Mouse (Mus musculus): ENCODE results near the gene Bri3bp. TPM values are rescaled to one million over a fixed set of nuclear protein-coding genes. Genes with fewer than 3 reads are reported as not detected.
A peak's percentile ranks its signal among the peaks of the same experiment; 100 is the strongest.
"Not testable (repeated sequence)": the region's sequence is repeated elsewhere in the genome, so short reads cannot be mapped to it uniquely, and the experiment has no call there.

The Bri3bp gene
- total RNA-seq, 2 experiments from 2014 or later, result 81.1 to 88.2 TPM

- no peak for DNase-seq
- intact Hi-C loops (cut with DNase I), result no loop called here
These were observed 39.3 kb downstream of the Bri3bp start for GRCm38 (mm10) chr5:125480434-125481231.

- no peak for DNase-seq
- intact Hi-C loops (cut with DNase I), result no loop called here
These were observed 41.1 kb downstream of the Bri3bp start for GRCm38 (mm10) chr5:125482474-125482873.

- intact Hi-C loops (cut with DNase I), result no loop called here
- DNase-seq, result no peak
These were observed 42.6 kb downstream of the Bri3bp start for GRCm38 (mm10) chr5:125483712-125484611.

DNA sequence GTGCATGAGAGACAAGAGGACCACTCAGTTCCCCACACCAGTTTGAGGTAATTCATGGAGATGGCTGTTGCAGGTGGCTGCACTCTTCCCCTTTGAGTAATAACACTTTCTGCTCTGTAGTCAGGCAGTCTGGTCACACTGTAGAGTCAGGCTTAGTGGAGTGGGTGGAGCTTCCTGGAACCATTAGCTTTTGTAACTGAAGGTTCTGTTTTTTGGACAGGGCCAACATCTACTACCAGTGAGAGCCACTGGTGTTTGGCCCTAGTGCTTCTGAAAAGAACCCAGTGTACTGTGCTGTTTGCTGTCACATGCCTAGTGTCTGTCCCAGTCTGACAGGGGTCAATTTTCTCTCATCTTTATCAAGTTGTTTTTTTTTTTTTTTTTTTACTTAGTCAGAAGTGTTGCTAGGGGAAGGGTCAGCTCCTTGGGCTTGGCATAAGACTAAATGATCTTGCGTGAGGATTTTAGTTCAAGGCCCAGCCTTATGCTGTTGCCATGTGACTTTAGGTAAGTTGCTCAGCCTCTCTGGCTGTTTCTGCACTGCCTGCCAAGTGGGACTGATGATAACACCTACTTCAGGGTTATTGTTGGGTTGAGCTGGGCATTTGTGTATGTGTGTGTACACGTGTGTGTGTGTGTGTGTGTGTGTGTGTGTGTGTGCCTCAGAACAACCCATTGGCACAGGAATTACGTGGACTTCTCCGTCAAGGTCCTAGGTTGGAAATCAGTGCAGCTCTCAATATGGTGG lies 43.8 kb downstream of the Bri3bp start:
- DNase-seq, result no peak
- intact Hi-C loops (cut with DNase I), result no loop called here

DNA sequence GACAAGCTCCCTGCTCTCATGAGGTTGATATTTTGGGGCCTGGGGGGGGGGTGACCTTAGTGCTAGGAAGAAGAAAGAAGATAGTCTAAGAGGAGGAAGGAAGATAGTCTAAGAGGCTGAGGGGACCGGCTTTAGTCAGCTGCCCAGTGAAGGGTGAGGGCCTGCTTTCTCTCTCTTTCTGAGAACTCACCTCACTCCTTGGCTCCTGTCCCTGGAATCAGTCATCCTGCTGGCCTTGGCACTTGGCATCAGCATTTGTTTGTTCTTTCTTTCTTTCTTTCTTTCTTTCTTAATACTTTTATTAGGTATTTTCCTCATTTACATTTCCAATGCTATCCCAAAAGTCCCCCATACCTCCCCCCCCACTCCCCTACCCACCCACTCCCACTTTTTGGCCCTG lies 44.7 kb downstream of the Bri3bp start:
- DNase-seq, result no peak
- intact Hi-C loops (cut with DNase I), result no loop called here

GRCm38 (mm10) chr5:125487375-125488115 lies 46.2 kb downstream of the Bri3bp start:
- intact Hi-C loops (cut with DNase I), result no loop called here
- DNase-seq, result peak; percentile 97

DNA sequence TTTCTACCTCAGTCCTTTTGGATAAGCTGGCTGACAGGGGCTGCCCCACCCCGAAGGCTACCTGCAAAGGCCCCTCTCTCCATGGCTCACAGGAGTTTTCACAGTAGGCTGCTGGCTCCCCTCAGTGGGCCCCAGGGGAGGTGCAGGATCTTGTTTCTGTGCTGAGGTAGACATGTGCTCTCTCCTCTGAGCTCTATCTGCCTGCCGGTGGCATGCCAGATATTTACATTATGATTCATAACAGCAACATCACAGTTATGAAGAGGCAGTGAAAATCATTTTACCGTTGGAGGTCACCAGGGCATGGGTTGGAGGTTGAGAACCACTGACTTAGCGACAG lies 46.7 kb downstream of the Bri3bp start:
- intact Hi-C loops (cut with DNase I), result no loop called here
- peak; percentile 57 for DNase-seq

DNA sequence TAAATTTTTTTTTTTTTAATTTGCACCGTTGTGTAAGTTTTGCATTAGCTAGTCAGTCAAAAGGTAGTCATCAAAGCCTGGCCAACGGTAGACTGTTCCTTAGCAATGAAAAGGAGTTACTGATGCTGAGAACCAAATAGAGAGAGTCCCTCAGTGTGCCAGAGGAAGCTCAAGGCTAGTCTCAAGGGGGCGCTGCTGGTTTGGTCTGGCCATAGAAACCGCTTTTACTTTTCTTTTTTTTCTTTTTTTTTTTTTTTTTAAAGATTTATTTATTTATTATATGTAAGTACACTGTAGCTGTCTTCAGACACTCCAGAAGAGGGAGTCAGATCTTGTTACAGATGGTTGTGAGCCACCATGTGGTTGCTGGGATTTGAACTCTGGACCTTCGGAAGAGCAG lies 47.6 kb downstream of the Bri3bp start:
- DNase-seq; intact Hi-C loops (cut with DNase I): not testable (repeated sequence)

- intact Hi-C loops (cut with DNase I), result no loop called here
- DNase-seq, result peak; percentile 84
These were observed 49.7 kb downstream of the Bri3bp start for GRCm38 (mm10) chr5:125491107-125491506.

GRCm38 (mm10) chr5:125492379-125493092 lies 51.2 kb downstream of the Bri3bp start:
- intact Hi-C loops (cut with DNase I), result no loop called here
- peak; percentile 73 for DNase-seq

DNA sequence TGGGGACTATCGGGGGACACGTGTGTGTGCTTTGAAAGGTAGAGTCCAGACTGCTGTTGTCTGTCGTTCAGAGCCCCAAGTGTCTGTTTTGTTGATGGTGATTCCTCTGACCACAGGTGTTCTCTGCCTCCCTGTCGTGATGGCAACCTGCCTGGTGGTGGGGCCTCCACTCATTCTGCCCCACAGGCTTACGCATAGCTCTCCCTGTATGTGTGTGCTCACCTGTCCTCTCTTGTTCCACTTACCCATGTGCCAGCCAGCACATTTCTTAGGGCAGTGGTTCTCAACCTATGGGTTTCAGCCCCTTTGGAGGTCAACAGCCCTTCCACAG lies 51.7 kb downstream of the Bri3bp start:
- DNase-seq, result no peak
- intact Hi-C loops (cut with DNase I), result no loop called here

DNA sequence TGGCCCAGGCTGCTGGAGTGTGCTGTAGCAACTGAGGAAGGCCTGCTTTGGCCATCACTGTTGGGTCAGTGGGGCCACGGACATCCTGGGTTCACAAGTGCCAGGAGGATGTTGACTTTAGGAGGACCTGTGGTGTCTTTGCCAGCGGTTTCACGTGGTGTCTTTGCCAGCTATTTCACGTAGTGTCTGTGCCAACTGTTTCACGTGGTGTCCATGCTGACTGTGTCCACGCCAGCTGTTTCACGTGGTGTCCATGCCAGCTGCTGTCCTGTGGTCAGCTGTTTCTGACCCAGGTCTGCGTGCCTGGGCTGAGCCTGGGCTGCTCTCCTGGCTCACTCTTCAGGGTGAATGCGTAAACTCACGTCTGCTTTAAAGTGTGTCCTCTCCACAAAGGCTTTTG lies 54.3 kb downstream of the Bri3bp start:
- intact Hi-C loops (cut with DNase I), result no loop called here
- DNase-seq, result no peak

DNA sequence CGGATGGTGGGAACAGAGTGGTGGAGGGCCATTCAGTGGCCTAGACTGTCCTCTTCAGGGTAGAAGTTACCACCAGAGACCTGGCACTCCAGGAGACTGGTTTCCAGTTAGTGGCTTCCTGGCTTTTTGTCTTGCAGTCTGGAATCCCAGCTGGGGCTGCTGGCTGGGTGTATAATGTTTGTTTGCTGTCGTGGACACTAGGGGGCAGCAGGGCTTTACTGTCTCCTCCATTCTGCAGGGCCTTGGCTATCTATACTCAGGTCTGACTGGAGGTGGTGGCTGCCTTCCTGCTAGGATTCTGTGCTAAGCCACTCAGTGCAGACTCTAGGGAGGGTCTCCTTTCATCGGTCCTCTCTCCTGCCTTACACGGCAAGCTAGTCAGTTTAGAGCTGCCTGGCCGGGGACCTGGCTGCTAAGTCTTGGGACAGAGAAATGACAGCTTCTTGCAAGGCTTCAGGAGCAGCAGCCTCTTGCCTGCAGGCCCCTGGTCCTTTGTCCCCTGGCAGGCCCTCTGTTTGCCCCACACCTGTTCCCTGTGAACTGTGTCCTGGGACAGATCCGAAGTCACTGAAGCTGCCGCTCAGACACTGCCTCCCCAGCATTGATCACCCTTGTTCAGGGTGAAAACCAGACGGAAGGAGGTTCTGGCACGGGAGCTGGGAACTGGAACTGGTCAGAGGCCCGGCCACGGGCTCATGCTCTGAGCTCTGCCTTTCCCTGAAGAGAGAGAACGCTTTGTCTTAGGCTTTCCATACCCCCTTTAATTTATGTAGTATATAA lies 56.6 kb downstream of the Bri3bp start:
- DNase-seq, result peak; percentile 85
- intact Hi-C loops (cut with DNase I), result no loop called here

GRCm38 (mm10) chr5:125501505-125501904 lies 60.1 kb downstream of the Bri3bp start:
- no peak for DNase-seq
- intact Hi-C loops (cut with DNase I), result no loop called here

- DNase-seq, result peak; percentile 37
- intact Hi-C loops (cut with DNase I), result no loop called here
These were observed 60.8 kb downstream of the Bri3bp start for GRCm38 (mm10) chr5:125502186-125502585.

DNA sequence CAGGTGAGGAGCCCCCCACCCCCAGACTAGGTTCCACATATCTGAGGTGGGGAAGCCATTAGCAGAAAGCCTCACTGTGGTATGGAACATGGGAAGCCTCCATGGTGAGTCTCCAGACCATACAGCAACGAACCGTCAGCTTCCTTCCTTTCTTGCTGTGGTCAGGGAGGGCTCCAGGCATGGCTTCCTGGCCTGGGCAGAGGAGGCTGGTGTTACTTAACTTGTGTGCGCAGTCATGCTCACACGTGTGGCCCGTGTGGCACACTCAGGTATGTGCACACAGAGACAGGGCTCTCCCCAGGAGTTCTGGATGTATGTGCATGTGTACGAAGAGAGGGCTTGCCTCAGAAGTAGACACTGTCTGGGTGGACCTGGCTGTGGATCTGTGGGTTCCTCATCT lies 62.3 kb downstream of the Bri3bp start:
- intact Hi-C loops (cut with DNase I), result no loop called here
- DNase-seq, result no peak

GRCm38 (mm10) chr5:125504692-125505091 lies 63.3 kb downstream of the Bri3bp start:
- DNase-seq, result no peak
- intact Hi-C loops (cut with DNase I), result no loop called here

DNA sequence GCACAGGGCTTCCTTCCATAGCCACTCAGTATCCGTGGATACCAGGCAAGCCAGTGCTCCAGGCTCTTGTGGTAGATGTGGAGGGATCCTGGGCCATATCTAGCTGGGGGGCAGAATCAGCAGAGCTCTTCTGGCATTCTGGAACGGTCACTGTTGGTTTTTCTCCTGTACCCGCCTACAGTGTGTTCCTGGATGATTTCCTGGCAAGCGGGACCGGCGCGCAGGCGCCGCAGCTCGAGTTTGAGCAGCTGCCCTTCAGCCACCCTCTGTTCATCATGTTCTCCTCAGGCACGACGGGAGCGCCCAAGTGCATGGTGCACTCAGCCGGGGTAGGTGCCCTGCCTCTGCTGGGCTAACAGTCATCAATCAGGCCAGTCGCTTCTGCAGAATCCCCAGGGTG lies 64.6 kb downstream of the Bri3bp start:
- intact Hi-C loops (cut with DNase I), result no loop called here
- no peak for DNase-seq

- DNase-seq, result no peak
- intact Hi-C loops (cut with DNase I), result no loop called here
These were observed 66.2 kb downstream of the Bri3bp start for GRCm38 (mm10) chr5:125507582-125507981.
